Mouse (Mus musculus): ENCODE measurements around the gene Itih4. TPM values are rescaled to one million over a fixed set of nuclear protein-coding genes. Genes with fewer than 3 reads are reported as not detected.

Gene Itih4
- polyA plus RNA-seq, 1 experiment from 2014 or later: not detected

DNA sequence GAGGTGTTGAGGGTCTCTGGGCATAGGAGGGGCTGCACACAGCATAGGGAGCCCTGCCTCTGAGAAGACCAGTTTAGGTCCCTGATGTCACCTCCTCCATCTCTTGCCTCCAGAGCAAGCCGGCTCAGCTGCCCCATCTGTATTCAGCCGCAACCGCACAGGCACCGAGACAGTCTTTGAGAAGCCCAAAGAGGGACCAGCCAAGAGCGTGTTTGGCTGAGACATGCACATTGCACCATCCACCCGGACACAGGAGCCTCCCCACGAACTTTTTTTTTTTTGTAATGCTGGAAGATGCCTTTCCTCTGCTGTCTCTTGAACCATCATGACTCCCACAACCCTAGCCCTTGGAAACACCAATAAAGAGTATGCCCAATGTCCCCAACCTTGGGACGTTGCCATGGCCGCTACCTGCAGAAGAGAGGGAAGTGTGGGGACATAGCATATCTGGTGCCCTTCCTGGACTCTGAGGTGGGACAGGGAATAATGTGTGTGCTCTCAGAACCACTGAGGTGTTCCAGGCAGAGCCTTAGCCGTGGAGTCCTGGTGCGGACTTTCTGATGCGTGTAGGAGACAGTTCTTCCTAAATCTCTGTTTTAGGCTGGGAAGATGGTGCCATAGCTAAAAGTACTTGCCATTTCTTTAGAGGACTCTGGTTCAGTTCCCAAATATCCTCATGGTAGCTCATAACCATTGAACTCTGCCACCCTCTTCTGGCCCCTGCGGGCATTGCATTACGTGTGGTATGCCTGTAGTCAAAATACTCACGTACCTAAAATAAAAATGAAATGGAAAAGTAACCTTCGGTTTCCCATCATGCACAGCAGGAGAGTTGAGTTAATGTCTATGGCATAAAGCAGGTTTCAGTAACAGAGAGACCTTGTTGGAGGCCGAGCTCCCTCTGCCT, 5.2 kb upstream of the Itih4 start:
- Histone ChIP-seq H3K4me3 (no peak overlapping the region), H3K36me3 (no peaks in the 10 kb centered on the region), H3K27me3 (no peaks in the 10 kb centered on the region), H3K9ac (no peak overlapping the region), H3K4me2 (no peak overlapping the region), H3K4me1 (replicated peaks) (no peaks in the 10 kb centered on the region), H3K9me3 (no peaks in the 10 kb centered on the region), H3K27ac (replicated peaks) (no peak overlapping the region)
- no peak for ATAC-seq (ENCODE audit: low FRiP score, low read depth)
- WGBS: 84% methylated on average over 17 of the region's 17 CpGs

DNA sequence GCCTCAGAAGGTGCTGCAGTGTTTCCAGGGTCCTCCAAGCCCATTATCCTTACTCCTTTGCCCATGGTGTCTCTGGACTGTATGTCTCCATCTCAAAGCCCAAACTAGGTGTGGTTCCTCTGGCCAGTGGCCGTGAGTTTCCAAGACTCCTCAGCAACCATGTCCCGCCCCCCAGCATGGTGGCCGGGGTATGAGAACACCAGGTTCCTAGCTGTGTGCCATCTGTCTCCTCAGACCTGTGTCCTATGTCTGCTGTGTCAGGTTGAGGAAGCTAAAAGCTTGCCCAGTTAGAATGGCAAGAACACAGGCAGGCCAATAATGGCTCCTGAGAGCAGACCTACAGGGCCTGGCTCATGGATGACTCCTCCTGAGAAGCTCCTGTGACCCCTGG, 4.6 kb upstream of the Itih4 start:
- H3K4me2 ChIP-seq: no peak overlapping the region
- no peak overlapping the region for H3K9ac ChIP-seq
- WGBS: 92% methylated on average over 3 of the region's 3 CpGs
- no peak overlapping the region for H3K27ac ChIP-seq (replicated peaks)
- no peak for ATAC-seq (ENCODE audit: low FRiP score, low read depth)
- H3K9me3 ChIP-seq: no peaks in the 10 kb centered on the region
- H3K4me1 ChIP-seq (replicated peaks): no peaks in the 10 kb centered on the region
- no peak overlapping the region for H3K4me3 ChIP-seq
- H3K36me3 ChIP-seq: no peaks in the 10 kb centered on the region
- no peaks in the 10 kb centered on the region for H3K27me3 ChIP-seq

DNA sequence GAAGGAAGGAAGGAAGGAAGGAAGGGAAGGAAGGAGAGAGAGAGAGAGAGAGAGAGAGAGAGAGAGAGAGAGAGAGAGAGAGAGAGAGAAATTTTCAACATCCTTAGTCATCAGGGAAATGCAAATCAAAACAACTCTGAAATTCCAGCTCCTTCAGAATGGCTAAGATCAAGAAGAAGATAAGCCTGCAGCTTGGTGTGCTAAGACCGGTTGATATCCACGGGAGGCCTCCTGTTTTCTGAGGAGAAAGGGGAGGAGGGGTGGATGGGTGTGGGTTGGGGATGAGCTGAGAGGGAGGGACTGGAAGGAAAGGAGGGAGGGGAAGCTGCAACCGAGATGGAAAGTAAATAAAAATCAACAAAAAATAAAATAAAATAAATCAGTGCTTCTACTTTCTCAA, 978 bp upstream of the Itih4 start:
- Histone ChIP-seq H3K4me3 (no peak overlapping the region), H3K9ac (no peak overlapping the region), H3K36me3 (no peaks in the 10 kb centered on the region), H3K27ac (replicated peaks) (no peak overlapping the region), H3K4me1 (replicated peaks) (no peaks in the 10 kb centered on the region), H3K27me3 (no peaks in the 10 kb centered on the region), H3K9me3 (no peaks in the 10 kb centered on the region), H3K4me2 (no peak overlapping the region)
- WGBS: 19% methylated on average over 3 of the region's 3 CpGs
- no peak for ATAC-seq (ENCODE audit: low FRiP score, low read depth)

DNA sequence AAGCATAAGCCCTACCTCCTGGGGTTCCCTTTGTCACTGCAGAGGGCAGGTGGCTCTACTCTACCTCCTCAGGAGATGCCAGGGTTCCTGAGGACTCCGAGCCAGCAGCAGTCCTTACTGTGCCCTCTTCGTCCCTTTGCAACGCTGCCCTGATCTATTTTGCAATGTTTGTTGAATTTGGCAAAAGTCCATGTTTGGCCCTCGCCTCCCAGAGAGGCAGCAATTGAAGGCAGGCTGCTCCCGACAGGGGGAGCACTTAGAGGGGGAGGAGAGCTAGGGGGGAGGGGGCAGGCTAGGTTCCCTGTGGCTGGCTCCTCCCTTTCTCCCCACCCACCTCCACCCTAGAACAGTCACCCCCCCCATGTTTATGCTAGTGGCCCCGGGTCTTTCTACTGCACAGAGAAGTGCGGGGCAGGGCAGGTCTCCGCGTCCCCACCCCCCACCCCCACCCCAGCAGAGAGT, 2.0 kb downstream of the Itih4 start:
- Histone ChIP-seq H3K4me2 (no peak overlapping the region), H3K27me3 (no peaks in the 10 kb centered on the region), H3K4me3 (no peak overlapping the region), H3K4me1 (replicated peaks) (no peaks in the 10 kb centered on the region), H3K27ac (replicated peaks) (no peak overlapping the region), H3K36me3 (no peaks in the 10 kb centered on the region), H3K9me3 (no peaks in the 10 kb centered on the region), H3K9ac (no peak overlapping the region)
- WGBS: 20% methylated on average over 9 of the region's 9 CpGs
- ATAC-seq (ENCODE audit: low FRiP score, low read depth): no peak

DNA sequence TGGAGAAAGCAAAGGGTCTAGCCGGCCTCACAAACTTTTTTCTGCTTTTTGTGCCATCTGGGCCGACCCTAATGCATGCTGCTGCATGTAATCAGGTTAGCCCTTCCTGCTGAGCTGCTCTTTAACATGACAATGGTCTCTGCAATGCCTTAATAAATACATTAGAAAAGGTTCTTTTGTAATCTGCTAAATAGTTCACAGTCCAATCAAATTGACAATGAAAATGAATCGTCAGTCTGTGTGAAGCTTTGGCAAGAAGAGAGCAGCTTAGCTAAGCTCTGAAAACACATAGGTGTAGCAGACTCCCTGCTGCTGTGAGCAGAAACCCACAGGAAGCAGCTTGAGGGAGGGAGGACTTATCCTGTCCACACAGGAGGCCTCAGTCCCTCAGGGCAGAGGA, 13.7 kb downstream of the Itih4 start:
- 19% methylated on average over 3 of the region's 3 CpGs for WGBS
- no peaks in the 10 kb centered on the region for H3K36me3 ChIP-seq
- no peaks in the 10 kb centered on the region for H3K27me3 ChIP-seq
- no peak overlapping the region for H3K4me3 ChIP-seq
- H3K9ac ChIP-seq: no peak overlapping the region
- no peak for ATAC-seq (ENCODE audit: low FRiP score, low read depth)
- H3K4me2 ChIP-seq: no peak overlapping the region
- no peak overlapping the region for H3K27ac ChIP-seq (replicated peaks)
- H3K9me3 ChIP-seq: no peaks in the 10 kb centered on the region
- no peaks in the 10 kb centered on the region for H3K4me1 ChIP-seq (replicated peaks)

DNA sequence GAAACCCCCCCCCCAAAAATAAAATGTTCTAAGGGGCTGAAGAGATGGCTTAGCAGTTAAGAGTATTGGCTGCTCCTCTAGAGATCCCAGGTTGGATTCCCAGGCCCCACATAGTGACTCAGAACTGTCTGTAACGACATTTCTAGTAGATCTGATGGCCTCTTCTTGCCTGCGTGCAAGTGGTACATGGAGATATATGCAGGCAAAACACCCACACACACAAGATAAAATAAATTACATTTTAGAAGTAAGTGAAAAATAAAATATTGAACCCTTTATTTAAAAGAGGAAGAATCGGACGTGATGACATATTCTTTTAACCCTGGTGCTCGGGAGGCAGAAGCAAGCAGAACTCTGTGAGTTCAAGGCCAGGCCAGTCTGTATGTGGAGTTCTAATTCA, 16.4 kb downstream of the Itih4 start:
- no peaks in the 10 kb centered on the region for H3K9me3 ChIP-seq
- H3K27me3 ChIP-seq: no peaks in the 10 kb centered on the region
- no peak overlapping the region for H3K4me2 ChIP-seq
- no peaks in the 10 kb centered on the region for H3K4me1 ChIP-seq (replicated peaks)
- no peak overlapping the region for H3K9ac ChIP-seq
- 92% methylated on average over 5 of the region's 5 CpGs for WGBS
- no peaks in the 10 kb centered on the region for H3K36me3 ChIP-seq
- no peak for ATAC-seq (ENCODE audit: low FRiP score, low read depth)
- no peak overlapping the region for H3K27ac ChIP-seq (replicated peaks)
- H3K4me3 ChIP-seq: no peak overlapping the region

DNA sequence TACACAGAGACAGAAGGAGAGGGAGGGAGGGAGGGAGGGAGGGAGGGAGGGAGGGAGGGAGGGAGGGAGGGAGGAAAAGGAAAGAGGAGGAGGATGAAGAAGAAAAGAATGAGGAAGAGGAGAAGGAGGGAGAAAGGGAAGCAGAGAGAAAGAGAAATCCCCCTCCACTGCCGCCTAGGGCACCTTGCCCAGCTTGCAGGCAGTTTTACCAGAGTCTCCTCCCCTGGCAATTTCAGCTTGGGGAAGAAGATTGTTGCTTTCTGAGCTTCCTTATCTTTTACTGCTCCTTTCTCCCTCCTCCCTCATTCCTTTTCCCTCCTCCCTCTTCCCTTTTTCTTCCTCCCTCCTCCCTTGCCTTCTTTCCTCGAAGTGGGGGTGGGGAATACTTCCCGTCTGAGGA, 16.8 kb downstream of the Itih4 start:
- no peaks in the 10 kb centered on the region for H3K27me3 ChIP-seq
- H3K4me2 ChIP-seq: no peak overlapping the region
- no peak for ATAC-seq (ENCODE audit: low FRiP score, low read depth)
- H3K4me1 ChIP-seq (replicated peaks): no peaks in the 10 kb centered on the region
- no peak overlapping the region for H3K27ac ChIP-seq (replicated peaks)
- H3K36me3 ChIP-seq: no peaks in the 10 kb centered on the region
- H3K4me3 ChIP-seq: no peak overlapping the region
- no peaks in the 10 kb centered on the region for H3K9me3 ChIP-seq
- WGBS: 85% methylated on average over 3 of the region's 3 CpGs
- no peak overlapping the region for H3K9ac ChIP-seq

DNA sequence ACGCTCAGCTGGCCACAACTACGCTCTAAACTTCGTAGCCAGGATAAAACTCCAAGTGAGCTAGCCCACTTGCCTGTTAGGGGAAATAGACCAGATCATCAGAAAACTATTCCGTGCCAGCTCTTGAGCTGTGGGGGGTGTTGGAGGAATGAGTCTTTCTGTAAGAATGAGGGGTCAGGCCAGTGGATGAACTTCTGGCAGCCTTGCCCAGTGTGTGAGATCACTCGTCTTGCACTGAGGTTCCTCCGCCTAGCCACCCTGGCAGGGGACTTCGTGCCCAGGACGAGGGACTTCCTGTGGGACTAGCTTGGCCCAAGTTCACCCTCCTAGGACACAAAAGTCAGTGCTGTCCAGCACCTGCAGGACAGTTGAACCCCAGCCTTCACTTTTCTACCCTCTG, 18.0 kb downstream of the Itih4 start:
- Histone ChIP-seq H3K4me1 (replicated peaks) (no peaks in the 10 kb centered on the region), H3K9ac (no peak overlapping the region), H3K9me3 (no peaks in the 10 kb centered on the region), H3K27me3 (no peaks in the 10 kb centered on the region), H3K4me3 (no peak overlapping the region), H3K36me3 (no peaks in the 10 kb centered on the region), H3K27ac (replicated peaks) (no peak overlapping the region), H3K4me2 (no peak overlapping the region)
- 84% methylated on average over 8 of the region's 8 CpGs for WGBS
- ATAC-seq (ENCODE audit: low FRiP score, low read depth): no peak

DNA sequence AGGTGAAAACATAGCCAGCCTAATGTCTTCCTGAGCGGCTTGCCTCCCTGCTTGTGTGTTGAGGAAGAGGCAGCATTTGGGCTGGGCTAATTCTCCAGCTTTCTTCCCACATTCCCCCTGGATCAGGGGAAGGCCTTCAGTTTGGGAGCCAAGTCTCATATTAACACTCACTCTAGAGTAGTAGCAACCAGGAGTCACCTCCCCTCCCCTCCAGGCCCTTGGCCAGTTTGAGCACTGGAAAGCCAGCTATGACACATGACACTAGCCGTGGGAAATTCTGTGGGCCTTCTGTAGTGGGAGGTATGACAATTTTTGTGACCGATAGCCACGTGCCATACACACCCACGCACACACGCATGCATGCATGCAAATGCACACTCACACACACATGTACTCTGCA, 19.7 kb downstream of the Itih4 start:
- 96% methylated on average over 6 of the region's 6 CpGs for WGBS
- H3K36me3 ChIP-seq: no peaks in the 10 kb centered on the region
- H3K4me1 ChIP-seq (replicated peaks): no peaks in the 10 kb centered on the region
- no peak for ATAC-seq (ENCODE audit: low FRiP score, low read depth)
- no peak overlapping the region for H3K4me2 ChIP-seq
- H3K4me3 ChIP-seq: no peak overlapping the region
- no peaks in the 10 kb centered on the region for H3K27me3 ChIP-seq
- no peak overlapping the region for H3K9ac ChIP-seq
- no peaks in the 10 kb centered on the region for H3K9me3 ChIP-seq
- no peak overlapping the region for H3K27ac ChIP-seq (replicated peaks)

DNA sequence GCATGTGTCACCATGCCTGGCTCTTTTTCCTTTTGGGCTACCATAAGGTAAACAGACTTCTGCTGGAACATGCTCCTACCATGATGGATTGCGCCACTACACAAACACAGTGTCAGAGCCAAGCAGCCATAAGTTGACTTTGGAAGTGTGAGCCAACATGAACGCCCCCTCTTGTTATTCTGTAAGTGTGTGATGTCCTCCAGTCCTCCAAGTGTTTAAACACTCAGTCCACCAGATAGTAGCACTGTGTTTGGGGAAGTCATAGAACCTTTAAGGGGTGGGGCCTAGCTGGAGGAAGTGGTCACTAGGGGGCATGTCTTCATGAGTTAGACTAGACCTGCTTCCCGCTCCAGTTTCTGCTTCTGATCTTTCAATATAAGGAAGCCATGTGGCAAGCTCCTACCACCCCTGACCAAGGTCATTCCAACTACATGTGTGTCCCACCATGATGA, 21.6 kb downstream of the Itih4 start:
- WGBS: 87% methylated on average over 3 of the region's 3 CpGs
- H3K4me2 ChIP-seq: no peak overlapping the region
- H3K27me3 ChIP-seq: no peaks in the 10 kb centered on the region
- H3K9me3 ChIP-seq: no peaks in the 10 kb centered on the region
- no peak overlapping the region for H3K9ac ChIP-seq
- H3K4me1 ChIP-seq (replicated peaks): no peaks in the 10 kb centered on the region
- no peak overlapping the region for H3K4me3 ChIP-seq
- no peak overlapping the region for H3K27ac ChIP-seq (replicated peaks)
- no peak for ATAC-seq (ENCODE audit: low FRiP score, low read depth)
- H3K36me3 ChIP-seq: no peaks in the 10 kb centered on the region

DNA sequence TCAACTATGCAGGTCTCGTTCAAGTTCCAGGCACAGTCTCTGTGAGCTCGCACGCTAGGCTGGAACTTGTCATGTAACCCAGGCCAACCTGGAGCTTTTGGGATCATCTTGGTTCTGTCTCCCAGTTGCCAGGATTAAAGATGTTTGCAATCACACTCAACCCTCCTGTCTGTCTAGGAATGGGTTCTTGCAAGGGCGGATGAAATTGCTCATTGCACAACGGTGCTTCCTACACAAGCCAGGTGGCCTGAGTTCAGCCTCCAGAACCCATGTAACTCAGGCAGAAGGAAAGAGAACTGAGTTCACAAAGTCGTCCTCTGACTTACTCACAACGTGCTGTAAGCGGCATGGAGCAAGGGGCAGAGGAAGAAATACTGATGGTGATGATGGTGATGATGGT, 24.9 kb downstream of the Itih4 start:
- Histone ChIP-seq H3K4me1 (replicated peaks) (no peaks in the 10 kb centered on the region), H3K4me3 (no peak overlapping the region), H3K27ac (replicated peaks) (no peak overlapping the region), H3K27me3 (no peaks in the 10 kb centered on the region), H3K4me2 (no peak overlapping the region), H3K9ac (no peak overlapping the region), H3K36me3 (no peaks in the 10 kb centered on the region), H3K9me3 (no peaks in the 10 kb centered on the region)
- 92% methylated on average over 8 of the region's 8 CpGs for WGBS
- no peak for ATAC-seq (ENCODE audit: low FRiP score, low read depth)

DNA sequence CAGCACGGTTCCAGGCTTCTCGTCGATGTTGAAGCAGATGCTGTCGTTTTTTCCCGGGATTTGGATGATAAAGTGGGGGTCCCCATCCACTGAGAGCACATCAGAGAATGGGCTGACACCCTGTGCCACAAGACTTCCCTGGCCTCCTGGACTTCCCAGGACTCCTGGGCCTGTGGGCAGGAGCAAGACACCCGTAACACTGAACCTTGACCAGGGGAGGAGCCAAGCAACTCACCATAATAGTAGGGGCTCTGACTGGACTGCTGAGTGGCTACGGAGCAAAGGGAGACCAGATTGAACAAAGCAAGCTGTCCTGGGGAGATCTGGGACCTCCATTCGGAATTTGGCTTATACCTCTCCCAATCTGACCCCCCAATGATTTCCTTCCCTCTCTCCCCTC, 26.4 kb downstream of the Itih4 start:
- no peaks in the 10 kb centered on the region for H3K9me3 ChIP-seq
- no peak overlapping the region for H3K4me3 ChIP-seq
- no peak overlapping the region for H3K27ac ChIP-seq (replicated peaks)
- no peaks in the 10 kb centered on the region for H3K36me3 ChIP-seq
- 83% methylated on average over 8 of the region's 8 CpGs for WGBS
- H3K9ac ChIP-seq: no peak overlapping the region
- H3K4me1 ChIP-seq (replicated peaks): no peaks in the 10 kb centered on the region
- no peaks in the 10 kb centered on the region for H3K27me3 ChIP-seq
- no peak overlapping the region for H3K4me2 ChIP-seq
- ATAC-seq (ENCODE audit: low FRiP score, low read depth): no peak

DNA sequence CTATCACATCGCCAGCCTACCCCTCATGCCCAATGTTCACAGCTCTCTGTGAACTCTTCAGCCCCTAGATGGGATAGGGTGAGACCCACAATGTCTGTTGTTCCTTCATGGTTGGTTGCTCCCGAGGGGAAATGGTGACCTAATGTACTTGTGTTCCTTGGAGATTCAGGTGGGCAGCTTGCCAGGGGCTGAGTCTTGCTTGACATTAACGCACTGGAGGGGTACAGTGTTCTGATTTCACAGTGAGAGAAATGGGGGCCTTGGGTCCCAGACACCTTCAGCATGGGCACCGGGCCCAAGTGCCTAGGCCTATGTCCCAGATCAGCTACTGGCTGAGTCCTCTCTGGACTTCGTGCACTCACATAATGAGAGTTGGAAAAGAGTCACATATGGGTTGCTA, 27.1 kb downstream of the Itih4 start:
- 81% methylated on average over 5 of the region's 5 CpGs for WGBS
- H3K27ac ChIP-seq (replicated peaks): no peak overlapping the region
- no peaks in the 10 kb centered on the region for H3K9me3 ChIP-seq
- H3K36me3 ChIP-seq: no peaks in the 10 kb centered on the region
- ATAC-seq (ENCODE audit: low FRiP score, low read depth): no peak
- H3K4me2 ChIP-seq: no peak overlapping the region
- no peaks in the 10 kb centered on the region for H3K27me3 ChIP-seq
- no peak overlapping the region for H3K4me3 ChIP-seq
- no peak overlapping the region for H3K9ac ChIP-seq
- H3K4me1 ChIP-seq (replicated peaks): no peaks in the 10 kb centered on the region

Measured in hindbrain, embryonic 15.5 days (tissue).